Mouse (Mus musculus) layer of hippocampus, adult 18-20 months (tissue): ENCODE measurements around the gene Sema4d. TPM values are rescaled to one million over a fixed set of nuclear protein-coding genes. Genes with fewer than 3 reads are reported as not detected.
"Not testable (repeated sequence)": the region's sequence is repeated elsewhere in the genome, so short reads cannot be mapped to it uniquely, and the experiment has no call there.

ENCODE experiments used
- DNase-seq, 2 experiments: peaks; one replicate each; pipeline ENCODE4 v3.0.0; 2022; ENCODE audit warnings: low spot score in 2 of 2
- total RNA-seq, 2 experiments: library from RNA; stranded (reverse); gene quantifications; 2 replicates each; pipeline ENCODE4 v1.2.3; 2021

Gene Sema4d
- total RNA-seq, 2 experiments from 2014 or later, result 78.8 to 79.1 TPM

DNA sequence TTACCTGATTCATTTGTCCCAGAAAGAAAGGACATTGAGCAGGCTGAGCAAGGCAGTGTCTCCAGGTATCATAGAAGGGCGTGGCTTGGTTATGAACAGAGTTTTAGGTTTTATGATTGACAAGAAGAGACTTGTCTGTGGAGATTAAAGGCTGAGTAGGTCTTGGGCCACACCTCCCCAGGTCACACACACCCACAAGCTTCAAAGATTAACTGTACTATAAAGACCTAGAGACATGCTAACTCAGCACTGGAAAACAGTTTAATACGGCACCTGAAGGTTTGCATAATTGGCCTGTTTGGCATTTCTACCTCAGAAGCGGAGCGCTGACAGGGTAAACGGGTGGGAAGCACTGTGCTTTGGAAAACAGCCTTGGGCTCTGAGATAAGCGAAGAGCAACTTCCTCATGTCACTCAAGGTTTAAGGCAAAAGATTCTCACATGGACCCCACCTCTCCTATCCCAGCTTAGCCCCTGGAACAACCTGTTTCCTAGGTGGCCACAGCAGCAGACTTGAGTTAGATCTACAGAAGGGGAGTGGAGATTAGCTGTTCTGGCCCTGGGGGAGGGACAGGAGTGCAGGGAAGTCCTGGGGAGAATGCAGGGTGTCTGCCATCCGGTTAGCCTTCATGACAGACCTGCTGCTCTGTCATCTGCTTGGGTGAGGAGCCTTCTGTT lies 108.1 kb downstream of the Sema4d start:
- DNase-seq, result no peak

DNA sequence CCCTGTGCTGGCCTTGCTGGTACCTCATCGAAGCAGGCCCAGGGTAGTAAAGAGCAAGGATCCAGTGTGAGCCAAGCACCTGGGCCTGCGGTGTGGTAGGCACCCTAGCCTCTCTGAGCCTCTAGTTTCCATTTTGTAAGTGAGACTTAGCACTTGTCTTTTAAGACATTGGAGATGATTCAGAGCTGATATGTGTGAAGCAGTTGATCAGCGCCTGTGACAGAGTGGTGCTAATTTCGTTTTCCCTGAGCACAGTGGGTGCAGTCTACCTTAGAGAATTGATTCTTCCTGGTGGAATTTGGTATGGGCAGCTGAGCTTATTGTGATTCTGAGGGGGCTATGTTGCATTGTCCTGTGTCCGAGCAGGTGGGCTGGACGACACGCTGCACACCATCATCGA lies 111.9 kb downstream of the Sema4d start:
- DNase-seq, result no peak

DNA sequence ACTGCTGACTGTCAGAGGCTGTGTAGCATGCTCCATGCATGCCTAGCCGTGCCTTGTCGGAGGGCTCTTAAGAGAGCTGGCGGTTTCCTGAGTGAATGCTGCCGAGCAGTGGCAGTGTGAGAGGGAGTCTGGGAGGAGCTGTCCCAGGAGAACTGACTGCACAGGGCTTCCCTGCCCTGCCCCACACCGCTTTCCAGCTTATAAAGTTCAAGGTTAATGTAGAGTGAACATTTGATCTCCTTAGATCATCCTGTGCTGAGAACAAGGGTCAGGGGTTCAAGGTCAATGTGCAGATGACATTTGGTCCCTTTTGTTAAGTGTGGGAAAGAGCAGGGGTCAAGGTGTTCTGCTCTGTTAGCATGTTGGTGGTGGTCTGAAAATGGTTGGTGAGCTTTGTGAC lies 112.5 kb downstream of the Sema4d start:
- DNase-seq, result no peak

DNA sequence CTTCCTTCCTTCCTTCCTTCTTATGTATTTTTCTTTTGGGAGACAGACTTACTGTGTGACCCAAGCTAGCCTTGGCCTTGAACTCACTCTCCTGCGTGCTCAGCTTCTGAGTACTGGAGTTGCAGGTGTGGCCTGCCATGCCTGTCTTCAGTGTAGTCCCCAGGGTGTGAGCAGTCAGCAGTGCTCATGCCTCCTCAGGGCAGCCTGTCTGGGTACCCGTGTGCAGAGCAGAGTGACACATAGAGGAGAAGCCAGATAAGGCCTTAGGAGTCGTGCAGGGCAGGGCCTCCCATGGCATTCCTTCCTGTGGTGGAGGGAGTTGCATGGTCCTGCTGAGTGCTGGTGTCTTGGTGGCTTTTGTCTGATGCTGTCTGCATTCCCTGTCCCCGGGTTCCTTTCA lies 114.2 kb downstream of the Sema4d start:
- no peak for DNase-seq

DNA sequence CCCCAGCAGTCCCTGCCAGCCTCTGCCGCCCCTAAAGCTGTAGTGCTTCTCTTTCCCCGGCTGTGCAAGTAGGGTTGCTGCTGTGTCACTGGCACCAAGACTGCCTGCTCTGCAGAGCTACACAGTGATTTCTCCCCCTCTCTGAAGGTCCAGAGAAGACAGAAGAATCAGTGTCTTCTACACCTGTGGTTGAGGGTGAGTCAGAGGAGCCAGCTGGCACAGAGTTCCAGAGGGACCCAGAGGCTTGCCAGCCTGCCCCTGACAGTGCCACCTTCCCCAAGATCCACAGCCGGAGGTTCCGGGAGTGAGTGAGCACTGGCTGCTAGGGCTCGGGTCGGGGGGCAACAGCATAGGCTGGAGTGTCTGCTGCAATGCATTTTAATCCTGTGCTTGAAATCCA lies 114.9 kb downstream of the Sema4d start:
- no peak for DNase-seq

DNA sequence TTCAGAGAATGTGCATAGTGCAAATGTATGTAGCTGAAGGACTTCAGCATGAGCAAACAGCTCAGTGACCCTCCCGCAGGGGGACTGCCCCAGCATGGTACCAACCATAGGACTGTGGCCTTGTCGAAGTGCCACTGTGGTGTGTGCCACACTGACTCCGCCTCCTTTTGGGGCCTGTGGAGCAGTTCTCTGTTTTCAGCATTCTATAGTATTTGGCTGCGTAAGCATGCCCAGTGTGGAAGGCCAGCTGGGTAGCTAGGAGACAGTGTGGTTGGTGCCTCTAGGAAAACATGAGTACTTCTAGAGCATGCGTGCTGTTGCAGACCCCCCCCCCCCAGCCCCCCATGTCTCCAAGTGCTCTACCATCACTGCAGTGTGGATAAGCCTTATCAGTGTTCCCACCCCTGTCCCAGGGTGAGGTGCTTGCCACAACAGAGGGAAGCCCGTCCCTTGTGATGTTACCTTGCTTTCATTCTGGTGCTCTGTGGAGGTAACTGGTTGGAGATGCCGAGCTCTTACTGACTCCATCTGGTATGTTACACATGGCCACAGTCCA lies 115.8 kb downstream of the Sema4d start:
- peak in 1 of 2 experiments; percentile 42 for DNase-seq

DNA sequence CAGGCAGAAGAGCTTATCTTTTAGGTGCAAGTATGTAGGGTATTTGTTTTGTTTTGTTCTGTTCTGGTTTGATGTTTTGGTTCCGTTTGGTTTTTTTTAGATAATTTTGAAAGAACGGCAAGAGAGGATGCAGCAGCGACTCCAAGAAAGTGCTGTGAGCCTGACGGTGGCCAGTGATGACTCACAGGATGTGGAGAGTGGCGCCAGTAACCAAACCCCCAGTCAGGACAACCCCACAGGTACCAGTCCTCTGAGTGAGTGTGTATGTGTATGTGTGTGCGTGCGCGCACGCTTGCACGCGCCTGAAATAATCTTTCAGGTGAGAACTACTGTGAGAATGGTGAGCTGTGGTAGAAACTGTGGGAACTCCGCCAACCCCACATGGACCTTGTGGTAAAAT lies 116.5 kb downstream of the Sema4d start:
- DNase-seq, result no peak

DNA sequence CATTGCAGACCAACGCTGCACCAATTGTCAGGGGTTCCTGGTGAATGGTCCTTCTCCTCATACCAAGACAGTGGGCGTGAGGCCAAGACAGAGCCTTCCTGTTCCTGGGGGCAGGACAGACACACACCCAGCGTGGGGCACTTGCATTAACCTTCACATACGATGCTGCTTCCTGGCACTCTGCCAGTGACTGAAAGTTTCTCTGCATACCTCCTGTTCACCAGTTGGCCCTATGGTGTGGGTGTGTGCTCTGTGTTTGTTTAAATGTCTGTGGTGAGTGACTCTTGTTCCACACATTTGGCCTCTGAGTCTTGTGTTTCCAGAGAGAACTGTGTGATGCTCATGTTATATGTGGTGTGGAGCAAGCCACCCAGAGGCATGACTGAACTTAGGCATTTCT lies 116.9 kb downstream of the Sema4d start:
- DNase-seq, result no peak

DNA sequence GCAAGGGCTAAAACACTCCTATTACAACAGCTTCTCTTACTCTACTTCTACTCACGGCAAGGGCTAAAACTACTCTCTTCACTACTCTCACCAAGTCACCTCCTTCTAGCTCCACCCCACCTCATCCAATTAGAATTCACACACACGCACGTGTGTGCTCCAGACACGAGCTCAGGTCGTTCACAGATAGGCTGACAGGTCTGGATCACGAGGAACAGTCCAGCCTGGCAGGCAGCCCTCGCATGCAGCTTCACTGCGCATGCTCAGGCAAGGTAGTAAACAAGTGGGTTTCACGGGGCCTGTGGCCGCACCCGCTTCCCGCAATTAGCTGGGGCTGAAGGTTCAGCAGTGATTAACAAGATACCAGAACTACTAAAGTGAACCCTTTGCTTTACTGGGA lies 125.4 kb downstream of the Sema4d start:
- DNase-seq, result not testable (repeated sequence)

DNA sequence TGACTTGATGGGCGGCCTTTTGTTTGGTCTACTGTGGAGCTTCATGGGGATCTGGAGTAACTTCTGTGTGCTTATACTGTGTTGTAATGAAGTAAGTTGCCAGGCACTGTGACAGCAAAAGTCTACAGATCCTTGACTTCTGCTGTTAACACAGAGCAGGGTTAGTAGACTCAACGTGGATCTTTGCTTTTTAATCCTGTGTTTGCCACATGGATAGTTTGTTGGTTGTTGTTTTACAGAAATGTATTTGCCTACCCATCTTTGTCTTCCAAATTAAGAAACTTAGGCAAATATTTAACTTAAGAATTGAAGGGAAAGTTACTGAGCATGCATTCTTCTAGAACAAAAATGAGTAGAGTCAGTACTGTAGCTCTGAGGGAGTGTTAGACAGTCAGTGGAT lies 130.0 kb downstream of the Sema4d start:
- no peak for DNase-seq

DNA sequence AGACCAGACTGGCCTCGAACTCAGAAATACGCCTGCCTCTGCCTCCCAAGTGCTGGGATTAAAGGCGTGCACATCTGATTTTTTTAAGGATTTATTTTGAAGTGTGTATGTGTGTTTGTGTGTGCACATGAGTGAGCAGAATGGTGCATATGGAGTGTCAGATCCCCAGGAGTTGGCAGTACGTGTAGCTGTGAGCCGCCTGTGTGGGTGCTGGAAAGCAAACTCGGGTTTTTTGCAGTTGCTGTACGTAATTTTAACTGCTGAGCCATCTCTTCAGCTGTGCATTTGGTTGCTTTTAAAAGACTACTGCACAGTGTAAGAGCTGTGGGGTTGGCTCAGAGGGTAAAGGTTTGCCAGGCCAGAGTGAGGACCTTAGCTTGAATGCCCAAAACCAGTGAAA lies 134.0 kb downstream of the Sema4d start:
- DNase-seq, result peak in 1 of 2 experiments; percentile 55

DNA sequence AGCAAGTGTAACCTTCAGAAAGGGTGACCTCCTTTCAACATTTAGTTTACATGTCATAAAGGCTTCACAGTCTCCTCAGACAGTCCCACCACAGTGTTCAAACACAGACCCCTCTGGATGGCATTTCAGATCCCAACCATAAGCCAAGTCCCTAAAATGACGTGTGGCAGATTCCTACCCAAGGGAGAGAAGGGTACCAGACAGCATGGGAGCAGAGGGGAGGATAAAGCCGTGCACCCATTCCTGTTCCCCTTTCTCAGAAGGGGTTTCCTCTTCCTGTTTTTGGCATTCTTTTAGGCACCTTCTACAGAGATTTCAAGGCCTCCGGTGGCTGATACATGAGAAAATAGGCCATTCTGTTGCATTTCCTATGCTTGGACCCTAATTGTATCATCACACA lies 135.5 kb downstream of the Sema4d start:
- DNase-seq, result no peak

DNA sequence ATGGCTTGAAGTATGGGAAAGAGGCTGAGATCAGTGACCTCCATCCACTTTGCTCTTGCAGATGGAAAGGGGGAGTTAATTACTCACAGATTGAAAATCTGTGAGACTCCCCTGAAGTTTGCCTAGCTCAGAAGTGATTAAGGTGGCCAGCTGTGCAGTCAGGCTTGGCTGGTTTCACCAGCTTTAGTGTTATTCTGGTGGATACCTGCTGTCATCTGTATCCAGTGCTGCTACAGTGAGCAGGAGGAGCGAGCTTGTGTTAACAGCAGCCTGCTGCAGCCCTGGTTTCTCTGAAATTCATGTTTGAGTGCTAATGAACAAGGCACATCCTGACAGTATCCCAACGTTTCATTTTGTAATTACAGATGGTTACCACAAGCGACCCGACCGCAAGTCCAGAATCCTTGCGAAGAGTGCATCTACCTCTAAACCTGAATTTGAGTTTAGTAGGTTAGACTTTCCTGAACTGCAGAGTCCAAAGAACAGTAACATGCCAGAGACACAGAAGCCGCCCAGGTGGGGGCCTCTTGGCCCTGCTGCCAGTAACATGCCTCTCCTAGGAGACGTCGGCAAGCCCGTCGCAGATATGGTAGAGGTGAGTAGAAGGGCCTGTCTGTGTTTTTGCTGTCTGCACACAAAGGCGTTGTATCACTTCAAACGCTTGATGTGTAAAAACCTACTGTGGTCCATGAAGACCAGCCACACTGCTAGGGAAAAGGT lies 136.9 kb downstream of the Sema4d start:
- DNase-seq, result no peak

DNA sequence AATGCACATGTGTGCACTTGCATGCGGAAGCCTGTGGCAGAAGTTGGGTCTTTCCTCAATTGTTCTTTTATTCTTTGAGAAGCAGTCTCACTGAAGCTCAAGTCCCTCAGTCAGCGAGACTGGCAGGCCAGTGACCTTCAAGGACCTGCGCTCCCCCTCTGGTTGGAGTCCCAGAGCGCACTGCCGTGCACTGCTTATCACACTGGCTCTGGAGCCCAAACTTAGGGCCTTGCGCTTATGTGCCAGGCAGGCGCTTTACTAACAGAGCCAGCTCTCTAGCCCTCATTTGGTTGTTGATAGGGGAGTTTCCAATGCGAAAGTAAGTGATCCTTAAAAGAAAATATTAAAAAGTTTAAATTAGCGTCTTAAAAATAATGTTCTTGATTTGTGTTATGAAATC lies 139.6 kb downstream of the Sema4d start:
- DNase-seq, result no peak

DNA sequence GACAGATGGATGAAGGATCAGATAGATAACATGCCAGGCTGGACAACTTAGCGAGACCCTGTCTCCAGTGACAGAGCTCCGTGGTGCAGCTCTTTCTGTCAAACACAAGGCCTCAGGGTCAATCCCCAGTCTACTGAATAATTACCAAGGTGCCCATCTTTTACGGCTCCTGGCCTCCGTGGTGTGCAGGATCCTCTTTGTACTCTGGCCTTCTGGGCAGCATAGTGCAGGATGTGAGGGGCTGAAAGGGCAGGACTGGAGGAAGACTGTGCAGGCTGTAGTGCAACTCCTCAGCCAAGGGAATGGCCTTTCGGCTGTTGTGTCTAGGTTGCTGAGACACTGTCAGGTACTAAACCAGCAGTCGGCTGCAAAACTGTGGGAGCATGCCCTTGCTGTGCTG lies 140.4 kb downstream of the Sema4d start:
- DNase-seq, result no peak

DNA sequence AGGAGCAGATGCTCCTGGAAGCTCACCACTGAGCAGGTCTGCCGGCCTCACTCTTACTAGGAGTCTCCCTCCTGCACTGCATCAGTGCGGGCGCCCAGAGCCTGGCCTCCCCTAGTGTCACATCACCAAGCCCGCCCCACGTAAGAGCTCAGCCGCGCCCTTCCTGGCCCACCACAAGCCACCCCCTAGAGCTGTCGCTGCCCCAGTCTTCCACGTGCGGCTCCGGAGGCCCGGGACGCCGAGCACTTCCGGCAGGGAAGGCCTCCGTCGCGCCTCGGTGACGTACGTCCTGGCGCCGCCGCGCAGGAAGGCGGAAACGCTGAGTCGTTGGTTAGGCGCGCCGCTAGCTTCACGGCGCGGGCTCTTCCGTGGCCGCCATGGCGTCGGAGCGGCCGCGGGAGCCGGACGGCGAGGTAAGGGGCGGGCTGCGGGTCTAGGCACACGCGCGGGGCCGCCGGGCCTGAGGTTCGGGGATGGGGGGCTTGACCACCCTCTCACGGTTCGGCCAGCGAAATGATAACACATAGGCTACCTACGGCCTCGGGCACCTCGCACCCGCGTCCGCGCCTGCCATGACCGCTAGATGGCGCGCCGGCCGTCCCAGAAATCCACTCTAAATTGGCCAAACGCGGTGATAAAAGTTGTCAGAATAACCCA lies 142.0 kb downstream of the Sema4d start, which contains the start of gene Secisbp2:
Secisbp2 (plus strand) TSS at position 290 of the 657 bp plus-strand sequence.
- DNase-seq, result peak; percentile 96 to 97

DNA sequence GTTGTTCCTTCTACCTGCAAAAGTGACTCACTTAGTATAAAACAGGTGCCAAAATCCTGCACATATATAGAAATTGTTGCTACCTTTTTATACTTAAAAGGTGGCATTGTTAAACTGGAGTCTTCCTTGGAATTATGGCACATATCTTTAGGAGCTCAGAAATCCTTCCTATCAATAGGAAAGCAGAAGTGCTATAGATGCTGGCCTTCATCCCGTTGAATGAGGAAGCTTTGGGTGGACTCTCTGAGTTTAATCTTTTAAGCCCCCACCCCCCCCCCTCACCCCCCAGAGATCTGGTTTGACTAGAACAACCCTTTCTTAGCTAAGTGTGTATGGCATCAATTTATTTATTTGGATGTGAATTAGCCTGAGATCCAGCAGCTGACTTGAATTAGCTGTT lies 143.8 kb downstream of the Sema4d start:
- no peak for DNase-seq

DNA sequence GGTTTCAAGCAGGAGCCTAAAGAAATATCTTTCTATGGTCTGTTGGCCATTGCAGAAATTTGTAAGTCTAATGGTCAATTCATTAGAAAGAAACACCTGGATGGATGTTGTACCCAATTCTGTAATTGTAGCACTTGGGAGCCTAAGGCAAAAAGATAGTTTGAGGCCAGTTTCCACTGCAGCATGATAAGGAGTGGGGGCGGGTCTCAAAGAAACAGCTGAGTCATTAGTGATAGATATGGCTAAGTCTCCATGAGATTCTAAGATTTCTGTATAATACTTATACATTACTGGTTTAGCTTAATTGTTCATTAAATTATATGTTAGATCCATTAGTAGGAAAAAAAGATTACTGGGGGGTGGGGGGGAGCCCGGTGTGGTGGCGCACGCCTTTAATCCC lies 145.3 kb downstream of the Sema4d start:
- DNase-seq, result no peak

DNA sequence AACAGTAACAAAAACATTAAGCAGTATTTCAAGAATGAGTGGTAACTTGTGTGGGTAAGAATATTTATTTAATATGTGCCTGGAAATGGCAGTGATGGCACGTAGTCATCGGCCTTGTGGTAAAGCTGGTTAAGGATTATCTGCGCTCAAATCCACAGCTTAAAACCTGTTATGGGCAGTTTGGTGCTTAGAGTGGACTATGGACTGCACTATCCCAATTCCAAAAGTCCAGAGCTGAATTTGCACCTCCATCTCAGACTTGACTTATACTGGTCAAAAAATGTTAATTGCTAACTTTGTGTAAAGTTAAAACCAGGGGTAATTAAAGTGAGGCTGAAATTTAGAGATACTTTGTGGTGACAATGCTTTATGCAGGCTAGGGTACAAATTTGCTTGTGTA lies 145.8 kb downstream of the Sema4d start:
- no peak for DNase-seq

DNA sequence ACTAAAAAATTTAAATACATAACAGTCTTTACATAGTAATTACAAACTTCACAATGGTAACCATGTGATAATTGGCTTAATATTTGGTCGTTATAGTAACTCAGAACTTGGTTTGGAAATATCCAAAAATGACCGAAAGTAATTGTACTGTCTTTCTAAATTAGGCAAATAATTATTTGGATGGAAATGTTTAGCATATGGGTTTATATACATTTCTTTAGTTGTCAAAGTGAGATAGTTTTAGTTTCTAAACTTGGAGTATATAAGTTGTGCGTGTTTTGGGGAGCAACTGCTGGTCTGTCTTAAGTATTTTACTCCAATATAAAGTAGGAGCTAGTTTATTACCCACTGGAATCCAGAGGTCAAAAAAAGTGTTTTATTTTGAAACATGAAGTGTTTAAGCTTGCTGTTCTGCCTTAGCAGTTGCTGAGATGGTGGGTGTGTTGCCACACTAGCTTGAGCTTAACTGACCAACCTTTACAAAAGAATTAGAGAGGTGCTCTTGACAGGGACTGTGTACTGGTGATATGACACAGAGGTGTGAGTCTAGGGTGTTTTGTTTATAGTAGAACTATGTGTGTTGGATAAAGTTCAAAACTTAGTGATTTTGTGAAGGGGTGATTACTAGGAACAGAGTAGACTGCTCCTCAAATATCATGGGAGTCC lies 147.1 kb downstream of the Sema4d start:
- no peak for DNase-seq

DNA sequence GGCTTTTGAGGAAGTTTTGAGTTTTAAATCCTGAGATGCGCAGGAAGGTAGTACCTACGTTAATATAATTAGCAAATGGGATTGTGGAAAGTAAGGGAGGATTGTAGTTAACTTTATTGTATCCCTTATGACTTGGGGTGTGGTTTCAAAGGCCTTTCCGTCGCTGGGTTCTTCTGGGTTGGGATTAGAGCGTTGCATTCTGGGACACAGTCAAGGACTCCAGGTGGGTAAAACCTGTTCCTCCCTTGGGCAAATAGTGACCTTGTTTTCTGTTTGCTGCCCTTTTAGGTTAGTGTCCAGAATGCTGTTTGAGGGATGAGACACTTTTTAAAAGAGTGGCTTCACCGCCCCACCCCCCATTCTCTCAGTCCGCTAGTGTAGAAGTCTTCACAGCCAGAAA lies 147.7 kb downstream of the Sema4d start:
- DNase-seq, result no peak
